Comparison of ENCODE assay signal across 25 mouse cellular contexts in genomic region chr8:103343891-103344290, GRCm38 (mm10).
DNase-seq lines count a peak whose midpoint lies in the region; TF ChIP-seq lines count a peak whose summit lies in the region.
"Had no signal": no experiment of that assay in that cellular context is flagged by ENCODE, and none has a peak within 500 bp of the region (broad histone marks: within the 10 kb centered on the region; RNA-seq: fewer than 3 reads in every experiment).

No protein-coding gene starts in this region.

- intact Hi-C loops in left cerebral cortex, adult 2 months (cut with DNase I): loop anchor here (10.0 kb wide), 1 partner anchor 681 kb away; no protein-coding TSS in a partner anchor
- intact Hi-C loops in left cerebral cortex, postnatal 36 days (cut with DNase I): no loop called here

- H3K27ac ChIP-seq in left cerebral cortex, adult 2 months: no peak overlapping the region
- H3K27ac ChIP-seq in embryonic fibroblast, embryonic 13.5 days (ENCODE audit: insufficient read depth, low read length): peak overlapping the region; percentile 1; the same call in 1 of the 2 replicates
- H3K27ac ChIP-seq: forebrain, embryonic 13.5 days; hindbrain, embryonic 10.5 days; hindbrain, embryonic 15.5 days; liver, embryonic 12.5 days; midbrain, embryonic 12.5 days; neural tube, embryonic 12.5 days had no signal

- no peak overlapping the region for H3K4me3 ChIP-seq in left cerebral cortex, adult 2 months
- no peak overlapping the region for H3K4me3 ChIP-seq in embryonic fibroblast, embryonic 13.5 days (ENCODE audit: insufficient read depth, low read length)
- H3K4me3 ChIP-seq: forebrain, embryonic 13.5 days; hindbrain, embryonic 10.5 days; hindbrain, embryonic 15.5 days; liver, embryonic 12.5 days; megakaryocyte, embryonic 14.5 days; midbrain, embryonic 12.5 days; myocyte; neural tube, embryonic 12.5 days had no signal

- no peak for TF ChIP-seq POLR2A in embryonic fibroblast, embryonic 13.5 days (IDR thresholded peaks at IDR 0.05; ENCODE audit: low read depth, low read length)

- H3K4me1 ChIP-seq in embryonic fibroblast, embryonic 13.5 days (ENCODE audit: control insufficient read depth, insufficient read depth, low read length): peaks cover 12% of the 10 kb centered on the region; the same call in 1 of the 2 replicates
- H3K4me1 ChIP-seq: forebrain, embryonic 13.5 days; hindbrain, embryonic 10.5 days; hindbrain, embryonic 15.5 days; liver, embryonic 12.5 days; megakaryocyte, embryonic 14.5 days; midbrain, embryonic 12.5 days had no signal

- TF ChIP-seq CTCF in left cerebral cortex, adult 2 months (IDR thresholded peaks at IDR 0.05): no peak
- TF ChIP-seq CTCF in embryonic fibroblast, embryonic 13.5 days (IDR thresholded peaks at IDR 0.05; ENCODE audit: borderline replicate concordance, insufficient read depth, low read length): no peak

- peak; percentile 24 for DNase-seq in layer of hippocampus, adult 11-12 months (ENCODE audit: low spot score)
- DNase-seq in layer of hippocampus, postnatal 25 days (ENCODE audit: extremely low spot score in 1 of 2, low spot score in 1 of 2): no peak
- peak; percentile 18 to 36 for DNase-seq in left cerebral cortex, adult 9 months (ENCODE audit: low spot score in 2 of 2)
- no peak for DNase-seq in left cerebral cortex, adult 2 months (ENCODE audit: extremely low spot score in 1 of 2, low spot score in 2 of 2)
- peak; percentile 7 to 9 for DNase-seq in left cerebral cortex, postnatal 36 days (ENCODE audit: low spot score in 2 of 2)
- no peak for DNase-seq in testis, postnatal 10 days (ENCODE audit: low spot score)
- DNase-seq: adrenal gland, postnatal 25 days; cerebellum, adult 18-20 months; cerebellum, postnatal 10 days; gastrocnemius, postnatal 14 days; heart, postnatal 14 days; kidney, adult 11 months; kidney, postnatal 14 days; liver, postnatal 0 days; lung, postnatal 4 days; thymus, postnatal 14 days had no signal

Comparison
In these comparisons a context has a peak if more than half of its experiments do, and no peak if none do; other contexts are left out.
1. DNase-seq: peak in layer of hippocampus, adult 11-12 months (single experiment), left cerebral cortex, adult 9 months (2 of 2) and left cerebral cortex, postnatal 36 days (2 of 2); none in layer of hippocampus, postnatal 25 days (0 of 2), left cerebral cortex, adult 2 months (0 of 2) and testis, postnatal 10 days (single experiment).